Mouse (Mus musculus) layer of hippocampus, adult 18-20 months (tissue): ENCODE measurements around the gene Pigh. TPM values are rescaled to one million over a fixed set of nuclear protein-coding genes. Genes with fewer than 3 reads are reported as not detected.

ENCODE experiments used
- DNase-seq, 2 experiments: peaks; one replicate each; pipeline ENCODE4 v3.0.0; 2022; ENCODE audit warnings: low spot score in 2 of 2
- long read RNA-seq: library from polyadenylated mRNA; stranded (forward); transcript quantifications from one replicate; pipeline ENCODE4 v2.0.0, GENCODE M21; 2021
- total RNA-seq, 2 experiments: library from RNA; stranded (reverse); gene quantifications; 2 replicates each; pipeline ENCODE4 v1.2.3; 2021

Gene Pigh
- total RNA-seq: 10 to 100 TPM in 1 of 2 experiments, 1 to 10 TPM in 1; 8.7 to 10.2 TPM
- long read RNA-seq, transcript Pigh-201 (4 exons, 2,339 nt): major isoform, 10 of 16 reads
- long read RNA-seq, partial matches to known transcripts: 1 of 16 reads
- long read RNA-seq, other reads (novel, unspliced or antisense): 3 of 16 reads

DNA sequence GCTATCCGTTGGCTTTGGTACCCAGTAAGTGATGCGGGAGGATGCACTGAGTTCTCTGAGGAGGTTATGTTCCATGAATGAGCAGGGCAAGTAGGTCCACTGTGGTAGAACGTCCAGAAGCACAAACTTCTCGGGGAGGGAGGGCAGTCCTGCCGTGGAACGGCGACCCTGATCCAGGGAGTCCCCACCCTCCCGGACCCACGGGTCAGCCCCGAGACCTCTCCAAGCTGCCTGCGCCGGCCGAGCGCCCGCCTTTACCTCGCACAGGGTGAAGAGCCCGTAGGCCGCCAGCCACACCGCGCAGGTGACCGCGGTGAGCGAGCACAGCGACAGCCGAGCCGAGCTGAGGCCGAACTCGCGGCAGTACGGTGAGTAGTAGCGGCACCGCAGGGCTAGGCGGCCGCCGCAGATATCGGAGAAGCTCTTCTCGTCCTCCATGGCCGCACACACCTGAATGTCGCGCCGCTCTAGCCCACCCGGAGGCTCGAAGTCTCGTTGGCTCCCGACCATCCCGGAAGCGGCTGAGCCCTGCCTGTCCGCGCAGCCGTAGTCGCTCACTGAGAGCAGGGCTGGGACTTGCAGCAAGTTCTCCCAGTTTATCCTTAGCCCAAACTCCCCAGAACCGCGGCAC is at the start of gene Pigh:
Gene Pigh, minus strand, starts transcription at position 470 of the 631 bp plus-strand sequence.
- peak; percentile 82 to 88 for DNase-seq

DNA sequence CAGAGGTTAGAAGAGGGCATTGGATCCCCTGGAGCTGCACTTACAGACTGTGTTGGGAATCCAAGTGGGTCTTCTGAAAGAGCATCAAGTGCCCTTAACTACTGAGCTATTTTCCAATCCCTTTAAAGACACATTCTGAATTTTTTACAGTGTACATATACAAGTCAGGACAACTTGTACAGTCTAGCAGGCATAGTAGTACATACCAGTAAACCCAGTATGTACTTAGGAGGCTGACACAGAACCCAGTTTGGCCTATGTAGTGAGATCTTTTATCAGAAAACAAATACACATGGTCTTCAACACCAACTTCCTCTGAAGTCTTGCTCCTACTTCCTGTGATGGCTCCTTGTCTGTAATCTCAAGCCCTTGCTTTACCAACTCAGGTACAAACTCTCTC is 49.5 kb upstream of the Pigh start:
- DNase-seq: no peak

DNA sequence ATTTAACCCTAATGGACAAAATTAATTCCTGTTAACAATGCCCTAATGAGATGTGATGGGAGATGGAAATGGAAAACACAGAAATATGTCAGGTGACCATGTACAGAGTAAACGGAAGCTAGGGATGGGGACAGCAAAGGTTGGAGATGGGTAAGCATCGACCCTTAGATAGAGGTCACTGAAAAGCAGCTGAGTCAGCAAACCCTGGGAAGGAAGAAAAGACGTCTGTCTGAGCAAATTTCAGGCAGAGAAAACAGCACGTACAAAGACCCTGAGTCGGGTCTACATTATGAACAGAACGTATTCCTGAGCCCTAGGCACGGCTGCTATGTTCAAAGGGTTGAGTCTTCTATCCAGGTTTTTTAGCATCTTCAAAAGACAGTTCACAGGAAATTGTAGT is 47.5 kb upstream of the Pigh start:
- DNase-seq: no peak

DNA sequence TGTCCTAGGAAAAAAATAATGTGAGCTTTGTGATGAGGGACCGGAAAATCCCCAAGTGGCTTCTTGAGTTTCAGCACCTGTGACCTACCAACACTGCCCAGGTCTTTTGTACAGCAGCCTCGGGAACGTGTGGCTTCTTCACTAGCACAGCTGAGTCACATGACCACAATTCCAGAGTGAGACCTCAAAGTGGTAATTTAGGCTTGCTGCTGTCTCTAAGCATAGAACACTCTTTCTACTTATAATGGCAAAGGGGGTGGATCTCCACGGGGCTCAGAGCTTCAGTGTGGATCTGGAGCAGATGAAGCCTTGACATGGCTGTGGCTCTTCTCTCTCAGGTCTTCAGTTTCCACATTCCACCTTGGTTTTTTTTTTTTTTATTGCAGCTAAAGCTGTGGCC is 45.7 kb upstream of the Pigh start:
- DNase-seq: no peak

DNA sequence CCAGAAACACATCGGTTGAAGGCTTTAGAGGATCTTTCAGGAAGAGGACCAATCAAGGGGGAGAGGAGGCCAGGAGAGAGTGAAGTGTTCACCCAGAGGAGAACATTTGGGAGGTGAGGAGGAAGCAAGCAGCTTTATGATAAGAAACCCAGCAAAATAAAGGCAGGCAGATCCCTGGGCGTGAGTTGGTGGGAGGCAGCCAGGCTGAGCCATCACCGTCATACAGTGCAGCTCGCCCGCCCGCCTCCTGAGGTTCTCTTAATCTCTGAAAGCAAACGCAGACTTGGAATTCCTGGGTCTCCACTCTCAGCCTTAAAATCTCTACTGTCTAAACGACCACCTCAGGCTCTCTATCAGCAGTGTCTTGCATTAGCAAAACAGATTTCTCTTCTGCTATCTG is 45.2 kb upstream of the Pigh start:
- DNase-seq: no peak

DNA sequence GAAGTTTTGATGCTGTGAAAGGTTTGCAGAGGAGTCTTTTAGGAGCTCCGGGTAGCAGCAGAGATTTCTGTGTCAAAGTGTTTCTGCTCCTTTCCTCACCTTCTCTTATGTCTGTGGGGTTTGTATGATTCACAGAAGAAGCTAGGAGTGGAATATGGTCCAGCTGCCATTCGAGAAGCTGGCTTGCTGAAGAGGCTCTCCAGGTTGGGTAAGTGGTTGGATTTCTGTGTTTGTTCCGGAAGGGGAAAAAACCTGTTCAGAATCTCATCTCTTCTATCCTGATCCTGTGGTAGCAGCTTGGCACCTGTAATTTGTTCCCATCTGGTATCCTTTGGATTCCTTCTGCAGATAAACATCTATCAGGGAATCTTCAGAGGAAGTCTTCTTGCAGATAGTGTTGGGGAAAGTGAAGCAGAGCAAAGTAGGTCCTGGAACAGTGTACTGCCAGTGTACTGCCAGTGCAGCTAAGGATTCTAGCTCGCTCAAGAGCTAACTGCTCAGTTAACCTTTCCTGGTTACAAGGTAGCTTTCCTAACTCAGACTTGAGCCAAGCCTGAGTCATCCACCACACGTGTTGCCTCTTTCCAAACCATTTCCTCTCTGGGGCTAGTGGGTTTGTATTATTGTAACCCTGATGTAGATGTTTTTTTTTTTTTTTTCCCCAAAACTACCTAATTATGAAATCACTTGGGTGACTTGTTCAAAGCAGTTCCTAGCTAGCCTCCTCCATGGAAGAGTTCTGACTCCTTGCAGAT is 42.4 kb upstream of the Pigh start:
- no peak for DNase-seq

DNA sequence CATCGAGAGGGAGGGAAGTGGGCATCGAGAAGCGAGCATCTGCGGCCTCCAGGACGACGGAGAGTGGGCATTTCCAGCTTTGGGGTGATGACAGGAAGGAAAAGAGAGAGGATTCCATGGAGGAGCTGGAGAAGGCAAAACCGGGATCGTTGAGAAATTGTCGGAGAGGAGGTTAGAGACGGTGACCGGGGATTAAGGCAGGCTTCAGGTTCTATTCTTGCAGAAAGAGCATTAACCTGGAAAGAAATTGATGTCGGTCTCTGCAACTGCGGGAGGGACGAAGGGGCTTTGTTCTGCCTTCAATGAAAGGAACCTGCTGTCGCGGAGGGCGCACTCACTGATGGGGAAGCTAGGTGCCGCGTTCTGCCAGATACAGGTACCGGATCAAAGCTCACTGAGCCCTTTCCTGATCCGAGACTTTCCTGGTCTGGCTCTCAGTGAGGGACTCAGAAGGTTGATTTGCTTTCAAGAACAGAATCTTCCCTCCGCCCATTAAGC is 41.8 kb upstream of the Pigh start:
- DNase-seq: no peak

DNA sequence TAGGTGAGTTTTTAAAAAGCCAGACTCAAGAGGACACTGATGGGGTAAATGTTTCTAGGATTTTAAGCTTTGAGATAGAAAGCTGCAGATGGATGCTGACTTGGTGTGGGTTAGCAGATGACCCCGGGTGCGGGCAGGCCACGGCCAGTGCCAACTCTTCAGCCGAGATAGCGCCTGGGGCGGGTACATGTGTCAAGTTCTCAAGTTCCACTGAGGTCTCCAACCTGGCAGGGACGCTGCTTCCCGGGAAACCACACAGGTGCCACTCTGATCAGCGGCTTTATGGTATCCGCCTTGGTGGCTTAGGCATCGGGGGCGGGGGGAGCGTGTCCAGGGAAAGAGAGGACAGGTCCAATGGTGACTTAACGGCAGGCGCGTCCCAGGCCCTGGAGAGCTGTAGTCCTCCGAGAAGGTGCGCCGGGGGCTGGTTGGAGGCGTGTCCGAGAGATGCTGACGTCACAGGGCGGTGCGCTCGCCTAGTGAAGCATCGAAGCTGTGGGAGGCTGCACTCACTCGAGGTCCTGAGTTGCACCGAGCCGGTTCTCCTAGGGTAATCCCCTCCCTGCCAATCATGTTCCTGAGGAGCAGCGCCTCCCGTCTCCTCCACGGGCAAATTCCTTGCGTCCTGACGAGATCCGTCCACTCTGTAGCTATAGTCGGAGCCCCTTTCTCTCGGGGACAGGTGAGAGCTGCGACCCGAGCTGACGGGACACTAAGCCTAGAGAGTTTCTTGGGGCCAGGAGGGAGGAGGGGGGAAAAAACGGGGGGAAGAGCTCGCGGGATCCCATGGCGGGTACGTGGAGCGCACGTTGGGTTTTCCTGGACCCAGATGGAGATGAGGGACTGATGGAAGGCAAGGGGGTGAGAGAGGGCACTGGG is 41.1 kb upstream of the Pigh start, which contains the start of gene Arg2:
Gene Arg2, plus strand, starts transcription at position 479 of the 879 bp plus-strand sequence.
- DNase-seq: peak; percentile 22 to 71

DNA sequence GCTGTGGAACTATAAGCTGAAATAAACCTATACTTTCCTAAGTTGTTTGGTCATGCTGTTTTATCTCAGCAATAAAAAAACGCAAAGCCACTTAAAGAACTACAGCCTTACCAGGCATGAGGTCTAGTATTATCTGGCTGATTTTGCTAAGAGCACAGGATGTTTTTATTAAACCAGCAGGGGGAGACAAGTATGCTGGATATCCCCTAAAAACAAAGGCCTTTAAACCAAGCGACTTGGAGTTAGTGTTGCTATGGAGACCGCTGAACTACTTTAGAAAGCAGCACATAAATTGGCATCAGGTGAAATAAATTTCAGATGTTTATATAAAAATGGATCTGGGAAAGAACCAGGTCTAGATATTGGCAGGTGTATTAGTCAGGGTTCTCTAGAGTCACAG is 33.4 kb upstream of the Pigh start:
- peak in 1 of 2 experiments; percentile 36 for DNase-seq

DNA sequence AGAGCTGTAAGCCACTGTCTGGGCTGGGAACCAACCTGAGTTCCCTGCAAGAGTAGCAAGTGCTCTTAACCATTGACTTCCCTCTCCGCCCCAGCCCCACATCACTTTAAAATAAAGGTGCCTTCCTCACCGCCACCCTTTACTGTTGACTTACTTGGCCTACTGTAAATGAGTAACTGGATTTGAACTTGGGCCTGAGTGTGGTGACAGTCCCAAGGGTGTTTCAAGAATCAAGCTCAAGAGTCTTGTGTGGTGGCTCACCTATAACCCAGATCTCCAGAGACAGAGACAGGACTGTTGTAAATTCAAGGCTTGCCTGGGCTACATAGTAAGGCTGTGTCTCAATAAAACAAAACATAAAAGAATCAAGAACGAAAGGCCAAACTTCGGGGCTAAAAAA is 29.5 kb upstream of the Pigh start:
- DNase-seq: no peak

DNA sequence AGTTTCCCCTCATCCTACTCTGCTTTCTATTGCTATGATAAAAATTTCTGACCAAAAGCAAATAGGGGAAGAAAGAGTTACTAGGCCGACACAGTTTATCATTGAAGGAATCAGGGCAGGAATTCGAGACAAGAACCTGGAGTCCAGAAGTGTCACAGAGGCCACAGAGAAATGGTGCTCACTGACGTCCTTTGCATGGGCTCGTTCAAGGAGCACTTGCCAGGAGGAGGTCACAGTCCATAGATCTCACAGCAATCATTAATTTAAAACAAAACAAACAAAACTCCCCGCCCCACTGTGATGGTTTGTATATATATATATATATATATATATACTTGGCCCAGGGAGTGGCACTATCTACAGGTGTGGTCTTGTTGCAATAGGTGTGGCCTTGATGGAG is 15.9 kb upstream of the Pigh start:
- no peak for DNase-seq

DNA sequence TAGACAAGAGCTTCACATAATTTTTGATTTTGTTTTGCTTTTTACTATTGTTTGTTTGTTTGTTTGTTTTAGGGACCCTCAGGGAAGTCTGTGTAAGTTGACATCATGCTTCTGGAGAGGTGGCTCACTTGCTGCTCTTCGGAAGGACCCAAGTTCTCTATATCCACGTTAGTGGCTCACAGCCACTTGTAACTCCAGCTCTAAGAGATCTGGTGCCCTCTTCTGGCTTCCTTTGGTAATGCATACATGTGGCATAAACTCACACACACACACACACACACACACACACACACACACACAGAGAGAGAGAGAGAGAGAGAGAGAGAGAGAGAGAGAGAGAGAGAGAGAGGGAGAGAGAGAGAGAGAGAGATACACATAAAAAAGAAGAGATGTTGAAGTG is 15.1 kb upstream of the Pigh start:
- no peak for DNase-seq

DNA sequence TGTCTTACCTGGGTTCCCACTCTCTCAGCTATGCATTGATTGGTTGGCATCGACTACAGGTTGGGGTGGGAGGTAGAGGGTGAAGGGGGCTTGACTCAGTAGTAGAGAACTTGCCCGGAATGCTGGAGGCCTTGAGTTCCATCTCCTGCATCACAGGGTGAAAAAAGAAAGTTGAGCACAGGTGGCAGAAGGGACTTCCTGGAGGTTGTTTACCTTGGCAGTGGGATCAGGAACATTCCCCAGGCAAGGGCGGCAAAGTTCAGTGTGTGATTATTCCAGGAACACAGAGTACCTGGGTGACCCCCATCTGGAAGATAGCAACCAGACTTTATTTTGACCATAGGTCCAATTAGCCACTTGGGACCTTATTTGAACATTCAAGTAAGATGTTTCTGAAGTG is 14.3 kb upstream of the Pigh start:
- no peak for DNase-seq

DNA sequence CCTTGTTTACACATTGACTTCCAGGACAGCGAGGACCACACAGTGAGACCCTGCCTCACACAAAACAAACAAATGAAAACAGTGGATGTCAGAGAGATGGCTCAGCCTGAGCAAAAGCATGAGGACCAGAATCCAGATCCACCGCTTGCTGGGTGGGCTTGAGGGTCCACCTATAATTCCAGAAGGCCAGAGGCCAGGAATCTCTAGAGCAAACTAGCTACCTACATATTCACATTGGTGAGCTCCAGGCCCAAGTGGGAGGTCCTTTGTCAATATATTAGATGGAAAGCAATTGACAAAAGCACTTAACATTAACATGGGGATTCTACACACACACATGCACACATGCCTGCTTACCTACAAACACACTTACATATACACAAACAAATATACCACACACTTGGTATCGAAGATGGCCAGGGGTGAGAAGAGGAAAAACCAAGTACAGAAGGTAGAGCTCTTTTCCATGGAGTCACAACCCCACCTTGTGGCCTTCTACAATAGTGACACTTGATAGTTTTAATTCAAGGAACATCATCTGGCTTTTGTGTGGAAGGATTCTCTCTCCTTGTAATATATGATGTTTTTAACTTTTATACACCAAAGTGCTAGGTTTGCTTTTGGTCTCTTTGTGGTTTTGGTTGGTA is 7.8 kb upstream of the Pigh start:
- DNase-seq: peak in 1 of 2 experiments; percentile 47

DNA sequence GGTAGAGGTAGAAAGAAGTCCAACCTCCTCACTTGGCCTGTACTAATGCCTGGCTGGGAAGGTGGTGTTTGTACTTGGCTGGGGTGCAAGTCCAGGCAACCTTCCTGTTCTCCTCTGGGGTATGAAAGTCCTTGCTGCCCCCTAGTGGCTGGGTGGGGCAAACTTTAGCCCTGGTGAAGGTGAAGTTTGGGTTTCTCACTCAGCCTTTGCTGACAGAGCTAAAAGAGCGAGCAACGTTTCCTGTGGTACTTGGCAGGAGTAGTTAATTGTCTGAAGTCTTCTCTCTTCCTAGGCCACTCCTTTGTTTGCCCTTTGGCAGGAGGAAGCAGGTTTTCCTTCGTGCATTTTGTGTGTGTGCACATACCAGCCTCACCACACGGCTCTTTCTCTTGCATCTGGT is 3.1 kb upstream of the Pigh start:
- peak; percentile 9 to 61 for DNase-seq

DNA sequence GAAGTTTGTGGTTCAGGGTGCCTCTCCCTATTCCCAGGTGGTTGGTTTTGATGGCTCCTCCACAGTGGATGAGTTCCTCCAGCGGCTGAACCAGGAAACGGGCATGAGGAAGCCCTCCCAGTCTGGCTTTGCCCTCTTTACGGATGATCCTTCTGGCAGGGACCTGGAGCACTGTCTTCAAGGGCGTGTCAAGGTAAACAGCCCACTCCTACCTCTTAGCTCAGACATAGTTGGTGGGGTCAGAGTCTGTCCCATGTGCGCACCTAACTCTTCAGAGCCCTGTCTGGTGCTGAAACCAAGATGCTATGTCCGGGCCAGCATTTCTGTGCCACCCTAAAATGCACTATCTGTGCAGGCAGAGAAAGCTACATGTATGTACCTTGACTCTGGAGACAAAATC is 16.1 kb downstream of the Pigh start:
- DNase-seq: no peak

DNA sequence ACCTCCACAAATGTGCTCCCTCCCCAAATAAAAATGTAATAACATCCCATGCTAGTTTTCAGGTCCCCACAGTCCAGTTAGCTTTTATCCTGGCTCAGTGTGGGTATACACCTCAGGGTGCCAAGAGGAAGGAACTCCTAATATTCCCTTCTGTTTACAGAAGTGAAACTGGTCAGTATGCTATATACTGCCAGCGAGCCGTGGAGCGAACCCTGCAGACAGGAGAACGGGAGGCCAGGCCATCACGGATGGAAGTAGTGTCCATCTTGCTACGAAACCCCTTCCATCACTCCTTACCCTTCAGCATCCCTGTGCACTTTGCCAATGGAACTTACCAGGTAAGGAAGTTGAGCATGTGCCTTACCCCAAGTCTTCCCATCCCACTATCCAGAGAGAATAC is 16.9 kb downstream of the Pigh start:
- DNase-seq: no peak

DNA sequence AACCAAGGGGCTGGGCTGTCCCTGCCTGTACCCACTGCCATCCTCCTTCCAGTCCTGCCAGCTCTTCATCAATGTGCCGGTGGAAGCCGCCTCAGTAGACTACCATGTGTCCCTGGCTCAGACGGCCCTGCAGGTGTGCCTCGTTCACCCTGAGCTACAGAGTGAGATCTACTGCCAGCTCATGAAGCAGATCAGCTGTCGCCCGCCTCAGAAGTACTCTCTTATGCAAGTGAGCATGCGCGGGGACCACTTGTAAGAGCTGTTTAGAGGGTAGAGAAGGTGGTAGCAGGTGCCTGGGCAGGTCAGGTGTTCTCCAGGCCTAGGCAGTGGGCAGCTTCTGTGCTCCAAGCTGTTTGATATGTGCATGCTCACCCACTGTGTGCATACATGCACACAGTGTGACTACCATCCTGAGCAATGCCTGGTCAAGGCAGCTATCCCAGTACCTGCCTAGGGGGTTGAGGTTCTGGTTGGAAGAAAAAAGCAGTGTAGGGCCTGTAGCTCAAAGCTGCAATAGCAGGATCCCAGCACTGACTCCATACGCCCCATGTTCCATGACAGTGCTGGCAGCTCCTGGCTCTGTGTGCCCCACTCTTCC is 18.6 kb downstream of the Pigh start:
- DNase-seq: no peak

DNA sequence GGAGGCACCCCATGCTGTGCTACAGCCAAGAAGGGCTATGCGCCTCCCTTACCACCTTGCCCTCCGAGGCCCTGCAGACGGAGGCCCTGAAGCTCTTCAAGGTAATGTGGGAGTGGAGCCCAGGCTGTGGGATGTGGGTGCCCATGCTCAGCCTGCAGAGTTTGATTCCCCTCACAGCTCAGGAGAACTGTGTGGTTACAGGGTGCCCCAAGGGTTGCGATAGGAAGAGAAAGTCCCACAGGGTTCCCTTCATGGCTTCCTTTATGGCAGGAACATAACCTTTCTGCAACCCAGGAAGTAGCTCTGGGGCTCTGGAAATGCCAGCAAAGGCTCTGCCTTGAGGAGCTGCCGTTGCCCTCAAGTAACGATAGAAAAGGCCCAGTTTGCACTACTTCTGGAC is 19.5 kb downstream of the Pigh start:
- DNase-seq: no peak

DNA sequence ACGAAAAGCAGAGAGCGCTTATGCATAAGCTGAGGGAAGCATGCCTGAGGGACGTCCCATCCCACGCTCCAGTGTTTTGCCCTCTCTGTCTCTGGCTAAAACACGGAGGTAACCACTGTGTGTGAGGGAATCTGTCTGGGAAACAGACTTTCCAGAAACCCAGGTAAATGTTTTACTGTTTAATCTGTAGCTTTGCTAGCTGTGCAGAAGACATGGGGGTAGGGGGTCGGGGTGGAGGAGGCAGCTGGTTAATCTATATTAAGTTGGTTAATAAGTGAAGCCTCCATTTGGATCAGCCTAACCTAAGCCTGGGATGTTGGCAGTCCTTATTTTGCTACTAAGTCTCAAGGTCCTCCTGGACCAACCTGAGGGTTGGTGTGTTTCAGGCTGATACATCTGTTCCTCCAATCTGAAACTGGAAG is 20.3 kb downstream of the Pigh start:
- DNase-seq: no peak

DNA sequence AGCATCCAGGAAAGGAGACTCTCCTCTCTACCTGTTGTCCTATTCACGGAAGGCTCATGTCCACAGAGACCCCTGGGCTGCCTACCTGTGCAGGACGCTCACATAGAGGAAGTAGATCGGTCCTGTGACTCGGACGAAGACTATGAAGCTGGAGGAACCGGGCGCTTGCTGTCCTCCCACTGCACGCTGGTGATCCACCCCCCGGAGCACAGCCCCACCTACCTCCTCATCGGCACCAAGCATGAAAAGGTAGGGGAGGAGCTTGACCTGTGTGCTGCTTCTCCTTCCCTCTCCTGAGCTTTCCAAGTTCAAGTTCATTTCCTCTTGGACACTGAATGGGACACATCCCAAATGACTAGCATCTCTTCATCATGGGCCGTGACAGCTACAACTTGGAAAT is 21.1 kb downstream of the Pigh start:
- DNase-seq: no peak
